ENCODE assay signal across 30 mouse cellular contexts in the genomic region with DNA sequence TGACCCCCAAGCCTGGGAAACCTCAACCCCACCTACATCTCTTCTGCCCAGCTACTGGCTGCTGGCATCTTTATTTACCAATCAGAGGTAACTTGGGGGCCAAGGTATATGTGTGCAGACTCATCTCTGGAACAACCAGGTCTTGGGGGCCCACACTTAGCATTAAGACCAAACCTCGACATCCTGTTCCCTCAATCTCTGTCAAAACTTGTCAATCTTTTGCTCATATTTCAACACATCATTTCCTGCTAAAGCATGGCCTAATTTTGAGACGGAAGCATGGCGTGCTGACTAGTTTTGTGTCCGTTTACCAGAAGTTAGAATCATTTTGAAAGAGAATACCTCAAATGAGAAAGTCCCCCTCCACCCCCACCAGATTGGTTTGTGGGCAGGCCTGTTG. TPM values are rescaled to one million over a fixed set of nuclear protein-coding genes. Genes with fewer than 3 reads are reported as not detected.
DNase-seq lines count a peak whose midpoint lies in the region; ATAC-seq and TF ChIP-seq lines count a peak whose summit lies in the region.
"Had no signal": no experiment of that assay in that cellular context is flagged by ENCODE, and none has a peak within 500 bp of the region (broad histone marks: within the 10 kb centered on the region; RNA-seq: fewer than 3 reads in every experiment).

No protein-coding gene starts in this region.

- H3K4me3 ChIP-seq in bone marrow, adult 2 months (replicated peaks; ENCODE audit: control insufficient read depth, low read depth, low read length): no peak overlapping the region
- H3K4me3 ChIP-seq: embryonic facial prominence, embryonic 15.5 days; heart, embryonic 13.5 days; kidney, embryonic 15.5 days; limb, embryonic 13.5 days; liver, embryonic 13.5 days; lung, embryonic 15.5 days; midbrain, embryonic 15.5 days; myocyte; neural tube, embryonic 15.5 days had no signal

- no peak for TF ChIP-seq CTCF in bone marrow, adult 2 months (IDR thresholded peaks at IDR 0.05; ENCODE audit: control insufficient read depth, insufficient read depth, low read length)

- TF ChIP-seq POLR2A in bone marrow, adult 2 months (IDR thresholded peaks at IDR 0.05; ENCODE audit: borderline replicate concordance, control insufficient read depth, low read depth, low read length): no peak

- peak; percentile 91 for ATAC-seq in megakaryocyte, adult 5-6 weeks (ENCODE audit: poor library complexity, severe bottlenecking)
- ATAC-seq: forebrain, embryonic 14.5 days; intestine, embryonic 16.5 days; midbrain, embryonic 15.5 days; Patski had no signal

- no peaks in the 10 kb centered on the region; the same call in 1 of the 2 replicates for H3K4me1 ChIP-seq in bone marrow, adult 2 months (ENCODE audit: control insufficient read depth, insufficient read depth, low read length)
- H3K4me1 ChIP-seq: embryonic facial prominence, embryonic 15.5 days; kidney, embryonic 15.5 days; limb, embryonic 13.5 days; liver, embryonic 13.5 days; lung, embryonic 15.5 days; midbrain, embryonic 15.5 days; neural tube, embryonic 15.5 days had no signal

- H3K27ac ChIP-seq in bone marrow, adult 2 months (ENCODE audit: control insufficient read depth, insufficient read depth, low read depth, low read length, poor library complexity): peak overlapping the region; percentile 38; the same call in 1 of the 2 replicates
- H3K27ac ChIP-seq: embryonic facial prominence, embryonic 15.5 days; heart, embryonic 13.5 days; hindbrain, embryonic 14.5 days; kidney, embryonic 15.5 days; limb, embryonic 13.5 days; liver, embryonic 13.5 days; lung, embryonic 15.5 days; midbrain, embryonic 15.5 days; neural tube, embryonic 15.5 days had no signal

- intact Hi-C loops in heart, postnatal 10 days (cut with DNase I): no loop called here

- DNase-seq in heart, adult 11 months: peak; percentile 56
- DNase-seq in heart, postnatal 10 days: no peak
- no peak for DNase-seq in testis, postnatal 14 days (ENCODE audit: low spot score)
- DNase-seq in right cerebral cortex, postnatal 25 days: no peak
- DNase-seq in thymus, postnatal 0 days (ENCODE audit: low spot score): no peak
- DNase-seq: adrenal gland, postnatal 10 days; cerebellum, adult 8-10 months; cerebellum, postnatal 36 days; kidney, postnatal 4 days; liver, embryonic 13.5 days; lung, postnatal 36 days; thymus, postnatal 14 days had no signal

- 20% methylated on average over 4 of the region's 4 CpGs for WGBS in bone marrow, adult 2 months

RNA-seq across cellular contexts. Expression of gene Gm17509, which starts 39.8 kb away (rescaled TPM):
- total RNA-seq in heart, postnatal 10 days (2021): not detected
- polyA plus RNA-seq in bone marrow, adult 2 months (2011; ENCODE audit: insufficient read depth, insufficient read length, low replicate concordance, missing spikeins): not detected in 2 replicates
- 0.51 and 0.84 TPM in 2 replicates for total RNA-seq in megakaryocyte, adult 5-6 weeks (2015)
- 0.40 and 1.2 TPM in 2 replicates for total RNA-seq in megakaryocyte, adult 5-6 weeks (2017)
- polyA plus RNA-seq in thymus, postnatal 0 days (2015; fragmentation: Nextera tagmentation; extraction: Ambion mirVana): 0.74 and 0.90 TPM in 2 replicates
- total RNA-seq: CH12.LX; gastrocnemius, adult 8-10 months; heart, postnatal 25 days had no signal
- polyA plus RNA-seq: G1E; intestine, embryonic 16.5 days; liver, embryonic 13.5 days; lung, embryonic 15.5 days; Patski had no signal

RNA-seq across cellular contexts. Expression of gene Emb, which starts 52.4 kb away (rescaled TPM):
- total RNA-seq in heart, postnatal 10 days (2021): 10 to 100 TPM; 13.2 to 14.3 TPM
- polyA plus RNA-seq in bone marrow, adult 2 months (2011; ENCODE audit: insufficient read depth, insufficient read length, low replicate concordance, missing spikeins): 14.1 and 40.9 TPM in 2 replicates
- 650 and 716 TPM in 2 replicates for total RNA-seq in megakaryocyte, adult 5-6 weeks (2015)
- 802 and 871 TPM in 2 replicates for total RNA-seq in megakaryocyte, adult 5-6 weeks (2017)
- polyA plus RNA-seq in thymus, postnatal 0 days (2015; fragmentation: Nextera tagmentation; extraction: Ambion mirVana): 136 and 155 TPM in 2 replicates

Comparison
In these comparisons a context has a peak if more than half of its experiments do, and no peak if none do; other contexts are left out.
1. RNA of gene Emb, which starts 52.4 kb away (total RNA-seq): 650 to 871 TPM in megakaryocyte, adult 5-6 weeks; 13.2 to 14.3 TPM in heart, postnatal 10 days; every median in the first group is over 10 times any median in the second.